Mouse (Mus musculus) embryonic facial prominence, embryonic 15.5 days (tissue): ENCODE data around the gene H2-K1. TPM values are rescaled to one million over a fixed set of nuclear protein-coding genes. Genes with fewer than 3 reads are reported as not detected.
A peak's percentile ranks its signal among the peaks of the same experiment; 100 is the strongest.
"Not testable (repeated sequence)": the region's sequence is repeated elsewhere in the genome, so short reads cannot be mapped to it uniquely, and the experiment has no call there.

ENCODE experiments used
- ATAC-seq: fragments of 200-750 bp; cut with Nextera tagmentation; 2 replicates; pipeline ENCODE4 v1.8.0; 2017; ENCODE audit warnings: low read depth, moderate TSS enrichment; ENCODE audit not compliant: insufficient number of reproducible peaks, low FRiP score, low TSS enrichment
- H3K27ac ChIP-seq: fragments of 300-500 bp; sonication (generic); replicated peaks from 2 replicates; pipeline ENCODE4 v1.5.1; 2015; ENCODE audit warnings: mild to moderate bottlenecking, inconsistent platforms
- H3K27me3 ChIP-seq: fragments of 300-500 bp; sonication (generic); 2 replicates; pipeline ENCODE4 v1.6.1; 2015; ENCODE audit warnings: inconsistent platforms
- H3K36me3 ChIP-seq: fragments of 300-500 bp; sonication (generic); 2 replicates; pipeline ENCODE4 v1.6.1; 2015; ENCODE audit warnings: mild to moderate bottlenecking, inconsistent platforms
- H3K4me1 ChIP-seq: fragments of 300-500 bp; sonication (generic); 2 replicates; pipeline ENCODE4 v1.6.1; 2015; ENCODE audit warnings: inconsistent platforms
- H3K4me2 ChIP-seq: fragments of 300-500 bp; sonication (generic); replicated peaks from 2 replicates; pipeline ENCODE4 v1.6.1; 2015; ENCODE audit warnings: mild to moderate bottlenecking, inconsistent platforms
- H3K4me3 ChIP-seq: fragments of 300-500 bp; sonication (generic); replicated peaks from 2 replicates; pipeline ENCODE4 v1.5.1; 2015; ENCODE audit warnings: mild to moderate bottlenecking, inconsistent platforms
- H3K9ac ChIP-seq: fragments of 300-500 bp; sonication (generic); 2 replicates; pipeline ENCODE4 v1.6.1; 2015; ENCODE audit warnings: inconsistent platforms
- H3K9me3 ChIP-seq: fragments of 300-500 bp; sonication (generic); replicated peaks from 2 replicates; pipeline ENCODE4 v1.6.1; 2016; ENCODE audit warnings: inconsistent platforms
- WGBS: fragments of 180-500 bp; shearing (Covaris S2); methylation state at CpG from one replicate; pipeline ENCODE4 v1.1.7; 2015; 5-methylcytosine and 5-hydroxymethylcytosine counted together
- polyA plus RNA-seq: library from polyadenylated mRNA; unstranded; fragments of >200 nt; fragmentation: Nextera tagmentation; extraction: Ambion mirVana; gene quantifications from 2 replicates; pipeline ENCODE4 v1.2.1, GENCODE M21; 2015

Gene H2-K1
- polyA plus RNA-seq, 1 experiment from 2014 or later, result 29.0 TPM

DNA sequence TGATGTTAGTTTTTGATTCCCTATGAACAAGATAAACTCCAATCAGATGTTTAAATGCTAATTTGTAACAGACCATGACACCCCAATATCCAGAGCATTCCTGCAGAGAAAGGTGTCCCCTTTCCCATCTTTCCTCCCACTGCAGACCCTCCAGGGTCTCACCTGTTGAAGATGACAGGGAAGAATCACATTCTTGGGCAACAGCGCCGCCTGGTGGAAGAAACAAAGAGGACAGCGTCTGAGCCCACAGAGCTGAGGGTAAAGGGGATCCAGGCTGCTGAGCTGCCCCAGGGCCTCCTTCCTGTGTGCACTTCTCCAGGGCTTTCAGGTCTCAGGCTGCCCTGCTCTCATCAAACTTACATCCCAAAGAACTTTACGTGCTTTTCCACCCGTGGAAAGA is 3.3 kb upstream of the H2-K1 start:
- peaks cover 15% of the 10 kb centered on the region for H3K4me1 ChIP-seq
- H3K4me3 ChIP-seq, result no peak overlapping the region
- peaks cover 38% of the 10 kb centered on the region for H3K27me3 ChIP-seq
- 2% methylated on average over 5 of the region's 5 CpGs for WGBS
- no peaks in the 10 kb centered on the region for H3K36me3 ChIP-seq
- H3K27ac ChIP-seq, result no peak overlapping the region
- H3K9me3 ChIP-seq, result 0 out of 2 replicates have a peak, but pooled peaks cover 3% of the 10 kb centered on the region
- no peak overlapping the region for H3K9ac ChIP-seq
- no peak for ATAC-seq
- H3K4me2 ChIP-seq, result no peak overlapping the region

DNA sequence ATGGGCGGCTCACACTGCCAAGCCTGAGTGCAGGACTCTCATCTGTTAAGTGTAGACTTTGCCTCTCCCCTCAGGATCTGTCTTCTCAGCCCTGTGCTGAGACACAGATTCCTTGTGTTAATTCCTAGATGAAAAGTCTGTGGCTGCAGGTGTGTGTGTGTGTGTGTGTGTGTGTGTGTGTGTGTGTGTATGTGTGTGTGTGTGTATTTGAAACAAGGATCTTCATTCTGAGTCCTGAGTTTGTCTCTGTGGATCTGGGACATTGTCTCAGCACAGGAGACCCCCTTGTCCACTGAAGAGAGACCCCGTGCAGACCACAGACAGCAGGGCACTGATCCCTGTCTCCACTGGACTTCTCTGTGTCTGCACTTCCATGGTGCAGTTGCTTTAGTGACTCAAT is 649 bp upstream of the H2-K1 start:
- not testable (repeated sequence) for H3K27ac ChIP-seq, H3K4me2 ChIP-seq, H3K9ac ChIP-seq, ATAC-seq, H3K36me3 ChIP-seq, H3K9me3 ChIP-seq
- WGBS, result 42% methylated on average over 2 of the region's 2 CpGs
- peaks cover 43% of the 10 kb centered on the region for H3K27me3 ChIP-seq
- H3K4me1 ChIP-seq, result peaks cover 15% of the 10 kb centered on the region
- H3K4me3 ChIP-seq, result 0 out of 2 replicates have a peak overlapping the region, but pooled peaks have one; percentile 56

DNA sequence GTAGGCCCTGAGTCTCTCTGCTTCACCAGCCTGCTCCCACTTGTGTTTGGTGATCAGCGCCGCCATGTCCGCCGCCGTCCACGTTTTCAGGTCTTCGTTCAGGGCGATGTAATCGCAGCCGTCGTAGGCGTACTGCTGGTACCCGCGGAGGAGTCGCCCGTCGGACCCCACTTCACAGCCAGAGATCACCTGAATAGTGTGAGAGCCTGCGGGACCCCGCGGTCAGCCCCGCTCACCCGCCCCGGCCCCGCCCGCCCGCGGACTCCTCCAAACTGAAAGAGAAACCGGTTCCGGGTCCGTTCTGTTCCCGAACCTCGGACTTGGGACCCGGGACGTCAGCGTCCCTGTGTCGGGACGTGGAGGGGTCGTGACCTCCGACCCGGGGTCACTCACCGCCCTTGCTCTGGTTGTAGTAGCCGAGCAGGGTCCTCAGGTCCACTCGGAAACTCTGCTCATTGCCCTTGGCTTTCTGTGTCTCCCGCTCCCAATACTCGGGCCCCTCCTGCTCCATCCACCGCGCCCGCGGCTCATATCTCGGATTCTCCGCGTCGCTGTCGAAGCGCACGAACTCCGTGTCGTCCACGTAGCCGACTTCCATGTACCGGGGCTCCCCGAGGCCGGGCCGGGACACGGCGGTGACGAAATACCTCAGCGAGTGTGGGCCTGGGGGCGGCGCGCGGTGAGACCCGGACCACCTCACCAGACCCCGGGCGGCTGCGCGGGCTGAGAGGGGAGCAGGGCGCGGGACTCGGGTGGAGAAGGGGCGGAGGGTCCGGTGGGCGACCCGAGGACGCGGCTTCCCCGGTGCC is 602 bp downstream of the H2-K1 start:
- Histone ChIP-seq H3K9ac (peak overlapping the region; percentile 33), H3K9me3 (no peaks in the 10 kb centered on the region), H3K4me1 (peaks cover 15% of the 10 kb centered on the region), H3K27ac (no peak overlapping the region), H3K36me3 (no peaks in the 10 kb centered on the region), H3K4me2 (peak overlapping the region; percentile 99), H3K4me3 (peak overlapping the region; percentile 56), H3K27me3 (peaks cover 43% of the 10 kb centered on the region)
- no peak; the same call in 1 of the 2 replicates for ATAC-seq
- WGBS, result 1% methylated on average over 81 of the region's 87 CpGs

DNA sequence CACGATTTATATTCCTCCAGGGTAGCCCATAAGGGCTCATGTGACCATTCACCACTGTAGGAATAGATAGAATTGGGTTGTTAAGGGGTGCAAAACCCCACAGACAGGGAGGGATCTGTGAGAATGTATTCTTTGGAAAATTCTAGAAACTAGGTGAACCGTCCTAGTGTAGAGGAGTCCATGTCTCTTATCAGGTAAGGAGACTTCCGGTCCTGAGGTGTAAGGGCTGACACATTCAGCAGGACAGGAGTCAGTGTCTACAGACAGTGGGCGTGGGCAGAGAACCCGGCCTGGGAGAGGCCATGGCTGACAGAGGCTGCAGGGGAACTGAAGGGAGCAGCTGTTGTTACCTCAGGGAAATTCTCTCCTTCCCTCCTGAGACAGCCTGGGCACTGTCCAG is 1.4 kb downstream of the H2-K1 start:
- Histone ChIP-seq H3K4me1 (peaks cover 15% of the 10 kb centered on the region), H3K27me3 (peaks cover 43% of the 10 kb centered on the region)
- not testable (repeated sequence) for H3K36me3 ChIP-seq, H3K4me3 ChIP-seq, H3K27ac ChIP-seq, H3K9me3 ChIP-seq, H3K9ac ChIP-seq, ATAC-seq, H3K4me2 ChIP-seq
- WGBS, result 48% methylated on average over 5 of the region's 5 CpGs

DNA sequence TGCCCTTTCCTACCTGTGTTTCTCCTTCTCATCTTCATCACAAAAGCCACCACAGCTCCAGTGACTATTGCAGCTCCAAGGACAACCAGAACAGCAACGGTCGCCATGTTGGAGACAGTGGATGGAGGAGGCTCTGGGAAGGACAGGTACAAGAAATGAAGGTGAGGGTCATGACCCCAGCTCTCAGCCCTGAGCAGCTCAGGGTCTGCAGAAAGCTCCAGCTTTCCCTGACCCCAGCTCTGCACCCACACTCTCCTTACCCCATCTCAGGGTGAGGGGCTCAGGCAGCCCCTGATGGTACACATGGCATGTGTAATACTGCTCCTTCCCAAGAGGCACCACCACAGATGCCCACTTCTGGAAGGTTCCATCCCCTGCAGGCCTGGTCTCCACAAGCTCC is 3.1 kb downstream of the H2-K1 start:
- WGBS, result 89% methylated on average over 2 of the region's 2 CpGs
- not testable (repeated sequence) for H3K27ac ChIP-seq

DNA sequence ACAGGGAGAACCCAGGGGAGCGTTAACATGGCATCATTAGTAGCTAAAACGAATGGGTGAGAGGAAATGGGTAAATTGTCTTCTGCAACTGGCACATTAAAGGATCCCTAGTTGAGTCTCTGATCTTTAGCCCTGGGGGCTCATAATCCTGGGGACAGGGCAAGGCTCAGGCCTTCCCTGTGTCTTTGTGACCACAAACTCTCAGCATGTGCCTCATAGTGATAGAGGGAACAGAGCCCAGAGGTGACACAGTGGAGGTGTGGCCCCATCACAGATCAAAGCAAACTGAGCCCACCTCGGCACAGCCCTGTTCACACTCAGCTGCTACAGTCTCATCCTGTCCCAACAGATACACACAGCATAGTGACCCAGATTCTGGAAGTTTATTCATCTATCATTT is 4.5 kb downstream of the H2-K1 start:
- peaks cover 15% of the 10 kb centered on the region for H3K4me1 ChIP-seq
- 62% methylated on average over 3 of the region's 3 CpGs for WGBS
- no peaks in the 10 kb centered on the region for H3K36me3 ChIP-seq
- H3K4me2 ChIP-seq, result no peak overlapping the region
- no peak overlapping the region for H3K27ac ChIP-seq
- H3K9me3 ChIP-seq, result no peaks in the 10 kb centered on the region
- H3K9ac ChIP-seq, result no peak overlapping the region
- no peak for ATAC-seq
- H3K27me3 ChIP-seq, result peaks cover 25% of the 10 kb centered on the region
- H3K4me3 ChIP-seq, result no peak overlapping the region

More for the DNA sequence above, 3.1 kb downstream of the H2-K1 start:
- ATAC-seq, H3K4me3 ChIP-seq, H3K9ac ChIP-seq, H3K36me3 ChIP-seq, H3K4me2 ChIP-seq, H3K9me3 ChIP-seq: not testable (repeated sequence)
- peaks cover 15% of the 10 kb centered on the region for H3K4me1 ChIP-seq
- H3K27me3 ChIP-seq, result peaks cover 39% of the 10 kb centered on the region

DNA sequence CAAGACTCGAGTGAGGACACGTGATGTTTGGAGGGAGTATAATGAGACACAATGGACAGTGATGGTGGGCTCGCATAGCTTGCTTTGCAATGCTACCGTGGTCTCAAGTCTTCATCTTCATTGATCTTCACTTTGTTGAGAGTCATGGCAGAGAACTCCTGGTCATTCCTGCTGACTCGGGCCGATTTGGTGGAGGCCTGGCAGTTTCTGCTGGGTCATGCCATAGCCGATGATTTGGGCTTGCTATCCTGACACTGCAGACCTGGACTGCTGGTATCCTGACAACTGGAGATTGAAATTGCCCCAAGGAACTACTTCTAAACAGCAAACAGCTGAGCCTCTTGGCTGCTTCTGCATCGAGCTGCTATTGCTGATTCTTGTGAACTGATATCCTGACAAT is 5.2 kb downstream of the H2-K1 start:
- Histone ChIP-seq H3K9me3 (no peaks in the 10 kb centered on the region), H3K27me3 (peaks cover 18% of the 10 kb centered on the region), H3K4me1 (peaks cover 9% of the 10 kb centered on the region), H3K27ac (no peak overlapping the region), H3K36me3 (no peaks in the 10 kb centered on the region), H3K4me3 (no peak overlapping the region), H3K4me2 (no peak overlapping the region), H3K9ac (no peak overlapping the region)
- ATAC-seq, result no peak
- WGBS, result 84% methylated on average over 8 of the region's 8 CpGs

DNA sequence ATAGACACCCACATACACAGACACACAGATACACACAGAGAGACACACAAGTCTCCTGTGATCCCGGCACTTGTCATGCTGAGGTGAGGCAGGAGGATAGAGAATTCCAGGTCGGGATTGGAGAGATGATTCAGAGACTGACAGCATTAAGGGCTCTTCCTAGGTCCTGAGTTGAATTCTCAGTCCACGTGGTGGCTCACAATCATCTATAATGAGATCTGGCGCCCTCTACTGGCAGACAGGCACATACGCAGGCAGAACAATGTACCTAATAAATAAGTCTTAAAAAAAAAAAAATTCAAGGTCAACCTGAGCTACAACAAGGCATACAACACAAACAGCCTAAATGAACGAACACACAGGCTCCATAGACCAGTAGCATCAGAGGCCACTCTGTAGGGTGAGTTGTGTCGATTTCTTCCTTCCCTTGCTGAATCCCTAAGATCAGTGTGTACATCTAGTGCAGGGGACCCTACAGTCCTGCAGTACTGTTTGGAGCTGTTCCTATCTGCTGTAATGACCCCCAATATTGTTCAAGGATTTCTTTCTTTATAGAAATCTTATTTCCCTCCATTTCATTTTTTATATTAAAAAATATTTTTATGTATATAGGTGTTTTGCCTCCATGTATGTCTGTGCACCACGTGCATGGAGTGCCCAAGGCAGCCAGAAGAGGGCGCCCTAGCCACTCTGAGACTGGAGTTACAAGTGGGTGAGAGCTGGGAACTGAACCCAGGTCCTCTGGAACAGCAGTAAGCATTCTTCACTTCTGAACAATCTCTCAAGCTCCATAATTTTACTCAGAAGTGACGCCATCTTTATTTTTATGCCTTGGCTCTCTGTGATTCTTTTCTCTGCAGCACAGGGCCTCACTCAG is 8.1 kb downstream of the H2-K1 start:
- no peak overlapping the region for H3K9ac ChIP-seq
- WGBS, result 28% methylated on average over 10 of the region's 10 CpGs

DNA sequence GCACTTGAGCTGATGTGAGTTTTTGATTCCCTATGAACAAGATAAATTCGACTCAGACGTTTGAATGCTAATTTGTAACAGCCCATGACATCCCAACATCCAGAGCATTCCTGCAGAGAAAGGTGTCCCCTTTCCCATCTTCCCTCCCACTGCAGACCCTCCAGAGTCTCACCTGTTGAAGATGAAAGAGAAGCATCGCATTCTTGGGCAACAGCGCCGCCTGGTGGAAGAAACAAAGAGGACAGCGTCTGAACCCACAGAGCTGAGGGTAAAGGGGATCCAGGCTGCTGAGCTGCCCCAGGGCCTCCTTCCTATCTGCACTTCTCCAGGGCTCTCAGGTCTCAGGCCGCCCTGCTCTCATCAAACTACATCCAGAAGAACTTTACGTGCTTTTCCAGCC is 18.0 kb downstream of the H2-K1 start:
- peaks cover 34% of the 10 kb centered on the region for H3K27me3 ChIP-seq
- 0 out of 2 replicates have a peak overlapping the region, but pooled peaks have one; percentile 94 for H3K27ac ChIP-seq
- H3K4me3 ChIP-seq, result peak overlapping the region; percentile 57; the same call in 1 of the 2 replicates
- peak overlapping the region; percentile 63 for H3K4me2 ChIP-seq
- 9% methylated on average over 8 of the region's 8 CpGs for WGBS
- peaks cover 27% of the 10 kb centered on the region for H3K4me1 ChIP-seq
- not testable (repeated sequence) for H3K9me3 ChIP-seq, H3K36me3 ChIP-seq, H3K9ac ChIP-seq, ATAC-seq

More for the DNA sequence above, 8.1 kb downstream of the H2-K1 start:
- Histone ChIP-seq H3K4me3 (no peak overlapping the region), H3K27ac (no peak overlapping the region), H3K27me3 (peaks cover 12% of the 10 kb centered on the region; the same call in 1 of the 2 replicates), H3K4me2 (no peak overlapping the region), H3K36me3 (no peaks in the 10 kb centered on the region), H3K9me3 (no peaks in the 10 kb centered on the region), H3K4me1 (no peaks in the 10 kb centered on the region)
- ATAC-seq, result no peak

DNA sequence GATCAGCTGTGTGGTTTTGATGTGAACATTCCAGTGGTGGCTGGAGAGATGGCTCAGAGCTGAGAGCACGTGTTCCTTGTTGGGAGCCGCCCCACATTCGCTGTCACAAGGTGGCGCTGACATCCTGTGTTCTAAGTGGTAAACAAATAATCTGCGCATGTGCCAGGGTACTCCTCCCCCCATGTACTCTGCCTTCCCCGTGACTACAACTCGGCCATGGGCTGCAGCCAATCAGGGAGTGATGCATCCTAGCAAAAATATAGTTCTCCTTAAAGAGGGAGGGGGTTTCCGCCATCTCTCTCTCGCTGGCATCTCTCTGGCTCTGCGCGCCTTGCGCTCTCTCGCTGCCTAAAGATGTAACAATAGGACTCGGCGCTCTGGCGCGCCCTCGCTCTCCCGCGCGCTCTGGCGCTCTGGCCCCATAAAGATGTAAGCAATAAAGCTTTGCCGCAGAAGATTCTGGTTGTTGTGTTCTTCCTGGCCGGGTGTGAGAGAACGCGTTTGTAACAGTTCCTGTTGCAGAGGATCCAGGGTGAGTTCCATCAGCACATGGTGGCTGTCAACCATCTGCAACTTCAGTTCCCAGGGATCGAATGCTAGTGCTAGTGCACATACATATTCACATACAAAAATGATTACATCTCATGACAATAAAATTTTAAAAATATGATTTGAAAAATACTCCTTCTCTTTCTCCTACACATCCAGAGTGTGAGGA is 18.8 kb downstream of the H2-K1 start:
- under 1% methylated on average over 27 of the region's 27 CpGs for WGBS
- H3K27me3 ChIP-seq, result peaks cover 42% of the 10 kb centered on the region

More for the DNA sequence above, 18.8 kb downstream of the H2-K1 start:
- Histone ChIP-seq H3K4me1 (peaks cover 27% of the 10 kb centered on the region), H3K4me2 (peak overlapping the region; percentile 63), H3K27ac (peak overlapping the region; percentile 94), H3K4me3 (peak overlapping the region; percentile 57)
- ATAC-seq, result peak; percentile 92
- not testable (repeated sequence) for H3K36me3 ChIP-seq, H3K9ac ChIP-seq, H3K9me3 ChIP-seq
